Mouse (Mus musculus) ovary, postnatal 10 days (tissue): ENCODE results near the gene Abhd5.

ENCODE experiments used
- DNase-seq: peaks from one replicate; pipeline ENCODE4 v3.0.0; 2022; ENCODE audit warnings: low spot score

The Abhd5 gene

DNA sequence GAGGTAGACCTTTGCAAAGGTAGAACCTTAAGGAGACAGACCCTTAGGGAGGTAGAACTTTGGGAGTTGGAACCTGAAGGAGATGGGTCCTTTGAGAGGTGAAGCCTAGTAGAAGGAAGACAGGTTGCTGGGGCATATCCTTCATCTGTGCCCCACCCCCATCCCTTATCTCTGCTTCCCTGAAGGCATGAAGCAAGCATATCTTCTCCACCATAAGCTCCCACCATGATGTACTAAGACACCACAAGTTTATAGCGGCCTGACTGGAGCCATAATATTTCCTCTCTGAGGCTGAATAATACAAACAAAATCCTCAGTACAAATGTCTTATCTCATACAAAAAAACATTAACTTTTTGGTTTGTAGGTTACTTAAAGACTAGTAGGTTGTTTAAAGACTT lies 3.5 kb upstream of the Abhd5 start:
- DNase-seq = no peak

- no peak for DNase-seq
Observed at GRCm38 (mm10) chr9:122349286-122349685, 2.1 kb upstream of the Abhd5 start.

GRCm38 (mm10) chr9:122350396-122351130 lies 845 bp upstream of the Abhd5 start:
- no peak for DNase-seq

GRCm38 (mm10) chr9:122352025-122352392 lies 601 bp downstream of the Abhd5 start:
- no peak for DNase-seq

DNA sequence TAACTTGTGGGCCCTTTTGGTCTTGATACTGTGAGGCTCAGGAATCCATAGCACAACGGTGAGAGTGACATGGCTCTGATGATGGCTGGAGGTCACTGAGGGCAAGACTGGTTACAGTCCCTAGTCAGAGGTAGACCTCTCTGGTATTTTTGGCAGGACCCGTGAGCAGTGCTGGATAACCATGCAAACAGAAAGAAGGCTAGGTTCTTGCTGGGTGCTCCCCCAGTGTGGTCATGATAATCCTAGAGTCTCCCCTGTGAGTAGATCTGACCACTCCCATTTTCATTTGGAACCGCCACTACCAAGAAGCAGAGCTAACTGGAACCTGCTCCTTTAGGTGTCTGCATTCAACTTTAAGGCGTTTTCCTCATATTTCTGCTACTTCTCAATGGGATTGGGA lies 1.5 kb downstream of the Abhd5 start:
- no peak for DNase-seq

- no peak for DNase-seq
Observed at GRCm38 (mm10) chr9:122354240-122354639, 2.8 kb downstream of the Abhd5 start.

- DNase-seq = no peak
Observed at GRCm38 (mm10) chr9:122357073-122357472, 5.7 kb downstream of the Abhd5 start.

GRCm38 (mm10) chr9:122357626-122358025 lies 6.2 kb downstream of the Abhd5 start:
- DNase-seq = no peak

DNA sequence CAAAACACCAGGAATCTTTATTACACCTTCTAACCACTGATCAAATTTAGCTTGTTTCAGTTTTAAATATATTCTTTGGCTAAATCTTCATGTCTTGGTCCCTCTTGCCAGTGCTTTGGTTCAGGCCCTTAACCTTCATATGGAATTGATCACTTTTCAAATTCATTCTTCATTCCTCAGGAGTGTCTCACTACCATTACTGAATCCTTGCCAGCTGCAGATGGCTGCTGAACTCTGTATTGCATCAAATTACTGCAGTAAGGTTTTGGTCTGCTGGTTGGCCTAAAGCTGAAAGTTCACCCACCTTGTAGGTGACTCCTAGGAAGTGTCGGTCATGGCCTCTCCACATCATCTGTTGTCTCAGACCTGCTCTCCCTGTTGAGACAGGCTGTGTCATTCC lies 12.8 kb downstream of the Abhd5 start:
- DNase-seq = no peak

GRCm38 (mm10) chr9:122370292-122370794 lies 18.9 kb downstream of the Abhd5 start:
- DNase-seq = no peak

GRCm38 (mm10) chr9:122372506-122372905 lies 21.1 kb downstream of the Abhd5 start:
- DNase-seq = no peak

- DNase-seq = no peak
Observed at GRCm38 (mm10) chr9:122372991-122373390, 21.6 kb downstream of the Abhd5 start.

DNA sequence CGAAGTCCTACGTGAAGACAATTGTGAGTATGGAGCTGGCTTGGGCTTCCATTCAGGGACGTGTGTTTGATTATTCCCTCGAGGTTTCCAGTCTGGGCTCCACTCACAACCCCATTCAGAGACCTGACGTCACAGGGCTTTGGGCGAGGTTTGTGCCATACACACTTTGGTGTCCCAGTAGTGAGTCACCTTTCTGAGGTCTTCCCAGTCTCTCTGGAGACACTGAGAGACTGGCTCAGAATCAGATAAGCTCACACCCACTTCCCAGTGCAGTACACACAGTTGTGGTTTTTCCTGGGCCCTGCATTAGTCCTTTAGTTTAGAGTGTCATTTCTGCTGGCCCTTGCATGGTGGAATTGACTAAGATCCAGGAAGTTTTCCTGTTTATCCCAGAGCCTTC lies 27.6 kb downstream of the Abhd5 start:
- DNase-seq = no peak

DNA sequence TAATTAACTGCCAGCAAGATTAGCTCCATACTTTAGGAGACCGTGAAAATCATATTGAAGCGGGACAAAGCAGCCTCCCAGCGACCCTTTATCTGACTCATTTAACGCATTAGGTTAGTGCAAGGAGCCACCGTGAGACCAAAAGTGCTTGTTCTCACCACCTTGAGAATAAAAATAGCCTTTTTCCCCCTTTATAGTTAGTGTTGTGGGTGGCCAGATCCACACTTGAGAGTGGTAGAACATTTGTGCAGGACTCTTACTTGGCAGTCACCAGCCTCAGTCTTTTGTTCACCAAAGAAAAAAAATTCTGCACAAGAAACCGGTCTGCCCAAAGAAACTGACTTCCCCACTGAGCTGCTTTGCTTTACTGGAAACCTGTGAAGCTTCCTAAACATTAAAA lies 29.6 kb downstream of the Abhd5 start:
- no peak for DNase-seq

DNA sequence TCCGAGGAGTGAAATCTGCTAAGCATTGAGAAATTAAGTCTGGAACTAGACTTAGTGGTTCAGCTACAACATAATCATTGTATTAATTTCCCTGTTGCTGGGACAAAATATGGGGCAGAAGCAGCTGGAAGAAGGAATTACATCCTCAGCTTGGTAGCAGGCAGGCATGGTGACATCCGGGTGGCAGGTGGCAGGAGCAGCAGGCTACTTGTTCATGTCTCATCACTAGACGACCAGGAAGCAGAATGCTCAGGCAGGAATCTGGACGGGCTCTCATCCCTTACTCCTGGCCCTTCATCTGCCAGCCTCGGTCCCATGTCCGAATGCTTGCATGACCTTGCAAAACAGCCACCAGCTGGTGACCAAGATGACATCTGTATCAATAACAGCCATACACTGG lies 30.6 kb downstream of the Abhd5 start:
- no peak for DNase-seq

GRCm38 (mm10) chr9:122386015-122386414 lies 34.6 kb downstream of the Abhd5 start:
- no peak for DNase-seq

DNA sequence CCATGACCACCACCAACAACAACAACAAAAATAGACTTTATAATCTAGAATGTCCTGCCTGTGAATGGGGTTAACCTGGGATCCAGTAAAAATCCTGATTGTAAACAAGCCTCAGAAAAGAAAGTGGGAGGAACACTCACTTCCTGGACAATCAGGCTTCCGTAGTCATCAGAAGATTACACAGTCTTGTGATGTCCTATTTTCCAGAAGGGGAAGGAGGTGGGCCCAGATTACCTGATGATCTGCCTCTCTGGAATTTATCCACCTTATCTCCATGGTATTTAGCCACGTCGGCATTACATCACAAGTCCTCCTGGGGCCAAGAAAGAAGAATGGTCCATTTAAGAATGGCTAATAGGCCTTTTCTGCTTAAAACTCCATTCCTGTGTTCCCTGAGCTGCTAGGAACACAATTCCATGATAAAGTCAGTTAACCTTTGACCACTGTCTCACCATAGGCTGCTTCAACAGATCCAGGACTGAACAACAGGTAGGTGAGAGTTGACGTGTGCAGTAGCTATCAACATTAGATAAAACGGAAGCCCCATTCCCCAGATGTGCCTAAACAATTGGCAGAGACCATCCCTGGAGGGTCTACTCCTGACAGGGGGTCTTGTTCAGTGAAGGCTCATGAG lies 38.0 kb downstream of the Abhd5 start:
- no peak for DNase-seq

GRCm38 (mm10) chr9:122395816-122396215 lies 44.4 kb downstream of the Abhd5 start:
- no peak for DNase-seq

- DNase-seq = no peak
Observed at GRCm38 (mm10) chr9:122397156-122397555, 45.7 kb downstream of the Abhd5 start.

GRCm38 (mm10) chr9:122398746-122399145 lies 47.3 kb downstream of the Abhd5 start:
- no peak for DNase-seq

DNA sequence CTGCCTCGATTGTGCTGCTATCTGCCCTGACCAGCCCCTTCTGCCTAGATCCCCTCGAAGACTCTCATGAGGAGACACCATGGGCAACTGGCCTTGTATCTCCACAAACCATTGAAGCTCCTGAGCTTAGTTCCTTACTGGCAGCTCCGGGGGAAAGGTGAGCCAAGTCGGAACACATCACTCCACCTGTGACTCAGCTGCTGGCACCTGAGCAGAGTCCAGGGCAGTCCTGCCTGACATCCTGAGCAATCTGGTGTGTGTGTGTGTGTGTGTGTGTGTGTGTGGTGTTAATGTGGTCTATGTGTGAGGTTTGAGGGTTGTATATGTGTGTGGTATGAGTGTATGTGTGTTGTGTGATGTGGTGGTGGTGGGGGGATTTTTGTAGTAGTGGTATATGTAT lies 49.8 kb downstream of the Abhd5 start:
- DNase-seq = no peak

DNA sequence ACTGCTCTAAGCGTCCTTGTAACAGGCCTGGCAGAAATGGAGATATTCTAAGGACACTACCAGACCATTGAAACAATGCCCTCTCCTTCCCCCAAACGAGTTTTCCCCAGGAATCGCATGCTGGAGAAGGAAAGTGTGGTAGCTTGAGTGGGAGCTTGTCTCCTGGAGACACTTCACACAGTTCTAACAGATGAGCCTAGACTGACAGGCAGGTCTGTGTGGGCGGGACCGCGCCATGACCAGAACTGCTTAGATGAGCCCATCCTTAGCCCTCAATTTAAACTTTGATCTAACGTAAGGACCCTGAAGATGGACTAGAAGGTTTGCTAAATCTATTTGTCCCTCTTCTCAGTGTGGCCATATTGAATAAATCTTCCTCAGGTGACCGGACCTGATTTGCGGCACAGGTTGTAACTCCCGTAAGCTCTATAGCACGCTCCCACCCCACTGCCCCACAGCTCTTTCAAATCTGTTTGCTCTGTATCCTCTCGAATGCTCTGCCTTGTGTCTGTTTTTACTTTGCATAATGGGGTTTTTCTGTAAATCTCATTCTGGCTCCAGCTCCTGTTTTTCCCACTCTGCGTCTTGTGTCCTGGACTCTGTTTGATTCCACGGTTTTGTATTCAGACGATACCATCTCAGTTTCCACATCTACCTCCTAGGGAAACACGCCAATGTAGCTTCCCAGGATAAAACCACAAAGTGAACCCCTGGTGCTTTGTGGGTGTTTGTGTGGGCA lies 59.2 kb downstream of the Abhd5 start:
- no peak for DNase-seq

DNA sequence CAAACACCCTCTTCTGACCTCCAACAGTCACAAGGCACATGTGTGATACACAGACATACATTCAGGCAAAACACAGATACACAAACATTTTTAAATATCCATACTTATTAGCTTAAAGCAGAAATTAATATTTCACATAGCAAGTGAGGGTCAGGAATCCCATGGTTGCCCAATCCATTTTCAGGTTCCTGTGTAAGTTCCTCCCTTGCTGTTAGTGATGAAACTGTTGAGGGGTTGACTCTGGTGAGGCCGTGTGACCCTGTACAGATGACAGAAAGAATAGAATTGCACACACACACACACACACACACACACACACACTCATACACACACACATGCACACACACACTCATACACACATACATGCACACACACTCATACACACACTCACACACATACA lies 63.2 kb downstream of the Abhd5 start:
- DNase-seq = no peak
